Mouse (Mus musculus) kidney, postnatal 14 days (tissue): Measurements from ENCODE around the gene Gm20937.
"Not testable (repeated sequence)": the region's sequence is repeated elsewhere in the genome, so short reads cannot be mapped to it uniquely, and the experiment has no call there.

Experiments used
- DNase-seq: peaks from one replicate; pipeline ENCODE4 v3.0.0; 2022; ENCODE audit warnings: mixed read lengths

The Gm20937 gene

GRCm38 (mm10) chrY:68294798-68295197 lies at the start of gene Gm20937:
Gm20937 (minus strand) TSS chrY:68294898.
- not testable (repeated sequence) for DNase-seq
